Mouse (Mus musculus) frontal cortex, adult (tissue): ENCODE measurements at regions not wholly inside any gene's neighbourhood (a gene's known extent, or its start where the extent isn't known, plus 50 kb on each side); places are given as distances from the start of the nearest gene placed in this dataset.
"Not testable (repeated sequence)": the region's sequence is repeated elsewhere in the genome, so short reads cannot be mapped to it uniquely, and the experiment has no call there.

ENCODE experiments used
- ATAC-seq: cut with Nextera tagmentation; 2 replicates; pipeline ENCODE4 v1.9.2; 2017; ENCODE audit warnings: mild to moderate bottlenecking, moderate library complexity, mixed read lengths; ENCODE audit not compliant: low TSS enrichment

DNA sequence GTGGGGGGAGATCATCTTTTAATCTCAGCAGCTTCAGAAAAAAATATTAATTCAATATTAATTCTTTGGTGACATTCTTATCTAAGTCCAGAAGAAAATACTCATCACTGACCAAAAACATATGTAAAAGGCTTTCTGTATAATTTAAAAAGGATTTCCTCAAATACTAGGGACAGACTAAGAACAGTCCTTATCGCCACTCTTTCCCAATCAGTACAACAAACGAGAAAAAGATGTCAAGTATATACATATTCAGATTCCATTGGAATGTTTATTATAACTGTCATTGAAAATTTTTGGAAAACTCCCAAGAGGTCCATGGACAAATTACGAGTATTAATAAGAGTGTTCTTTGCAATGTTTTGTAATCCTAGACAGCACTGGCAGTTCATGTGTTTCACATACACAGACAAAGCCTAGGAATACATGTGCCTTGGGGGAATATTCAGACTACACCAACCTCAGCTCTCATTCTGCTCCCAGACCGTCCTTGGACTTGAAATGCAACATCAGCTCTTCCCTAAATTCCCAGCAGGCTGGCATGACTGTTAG, 270.4 kb upstream of the Dcbld2 start:
- ATAC-seq: no peak

DNA sequence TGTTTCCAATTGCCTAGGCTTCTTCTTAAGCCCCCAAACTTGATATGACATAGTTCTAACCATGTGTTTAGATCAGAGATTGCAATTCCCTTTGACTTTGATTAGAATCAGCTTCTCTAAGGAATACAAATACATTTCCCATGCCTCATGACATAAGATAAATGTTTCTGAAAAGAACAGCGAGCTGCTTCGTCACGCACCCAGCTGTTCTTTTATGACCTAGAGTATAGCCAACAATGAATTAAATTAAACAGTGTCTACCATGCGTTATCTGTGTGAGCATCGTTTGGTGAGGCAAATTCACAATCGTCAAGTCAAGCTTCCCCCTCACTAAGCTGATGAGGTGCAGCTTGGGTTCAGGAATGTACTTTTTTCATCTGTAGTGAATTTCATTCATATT, 261.8 kb upstream of the Dcbld2 start:
- no peak for ATAC-seq

DNA sequence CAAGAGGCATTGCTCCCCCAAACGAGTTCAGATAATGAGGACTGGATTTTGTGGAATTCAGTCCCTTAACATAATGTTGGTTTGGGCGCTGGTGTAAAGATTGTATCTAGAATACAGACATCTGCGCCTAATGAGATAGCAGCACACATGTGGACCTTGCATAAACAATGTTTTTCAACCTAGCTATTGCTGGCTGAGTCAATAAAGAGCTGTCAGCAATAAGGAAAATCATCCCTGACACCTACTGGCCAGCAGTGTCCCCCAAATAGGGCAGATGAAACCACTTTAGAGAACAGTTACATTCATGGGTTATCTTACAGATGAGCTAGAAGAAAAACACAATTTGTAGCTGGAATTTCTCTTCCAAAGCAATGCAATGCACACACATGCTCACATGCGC, 252.7 kb upstream of the Dcbld2 start:
- no peak for ATAC-seq

DNA sequence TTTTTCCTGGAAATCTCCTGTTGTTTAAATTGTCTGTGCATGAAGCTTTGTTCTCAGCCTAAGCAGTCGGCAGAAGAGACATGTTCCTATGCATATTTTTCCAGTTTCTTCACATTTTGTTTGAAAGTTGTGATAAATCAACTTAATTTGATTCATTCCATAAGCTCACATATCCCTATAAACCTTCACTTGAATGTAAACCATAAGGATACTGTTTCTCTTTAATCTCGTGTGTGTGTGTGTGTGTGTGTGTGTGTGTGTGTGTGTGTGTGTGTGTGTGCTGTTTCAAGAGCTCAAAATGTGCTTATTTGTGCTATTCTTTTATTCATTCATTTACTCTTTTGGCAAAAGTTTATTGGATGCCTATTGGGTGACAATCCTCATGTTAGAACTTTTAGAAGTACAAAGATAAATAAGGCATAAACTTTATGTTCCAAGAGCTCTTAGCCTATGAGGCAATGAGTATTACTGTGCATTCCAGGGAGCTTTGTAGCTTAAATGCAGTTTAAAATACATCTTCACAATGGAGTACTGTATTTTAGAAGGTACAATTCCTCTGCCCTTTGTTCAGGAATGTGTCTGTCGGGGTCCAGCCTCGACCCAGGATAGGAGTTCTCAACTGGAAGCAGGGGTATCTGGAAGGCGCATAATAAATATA, 229.4 kb upstream of the Dcbld2 start:
- ATAC-seq: no peak

DNA sequence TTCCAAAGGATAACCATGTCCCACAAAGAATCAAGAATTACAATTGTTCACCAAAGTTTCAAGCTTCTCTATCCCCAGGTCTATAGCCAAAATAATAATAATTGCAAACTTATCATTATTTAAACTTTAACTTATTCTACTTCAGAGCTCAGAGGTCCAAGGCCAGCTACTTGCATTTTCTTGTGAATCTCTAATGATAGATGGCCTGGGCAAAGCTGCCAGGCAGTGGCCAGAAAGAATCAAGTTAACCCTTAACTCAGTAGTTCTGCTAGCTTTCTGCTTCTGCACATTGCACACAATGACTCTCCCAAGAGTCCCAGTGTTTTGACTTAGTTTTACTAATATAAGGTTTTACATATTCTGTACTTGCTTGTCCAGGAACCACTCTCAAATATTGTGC, 228.3 kb upstream of the Dcbld2 start:
- ATAC-seq: not testable (repeated sequence)

DNA sequence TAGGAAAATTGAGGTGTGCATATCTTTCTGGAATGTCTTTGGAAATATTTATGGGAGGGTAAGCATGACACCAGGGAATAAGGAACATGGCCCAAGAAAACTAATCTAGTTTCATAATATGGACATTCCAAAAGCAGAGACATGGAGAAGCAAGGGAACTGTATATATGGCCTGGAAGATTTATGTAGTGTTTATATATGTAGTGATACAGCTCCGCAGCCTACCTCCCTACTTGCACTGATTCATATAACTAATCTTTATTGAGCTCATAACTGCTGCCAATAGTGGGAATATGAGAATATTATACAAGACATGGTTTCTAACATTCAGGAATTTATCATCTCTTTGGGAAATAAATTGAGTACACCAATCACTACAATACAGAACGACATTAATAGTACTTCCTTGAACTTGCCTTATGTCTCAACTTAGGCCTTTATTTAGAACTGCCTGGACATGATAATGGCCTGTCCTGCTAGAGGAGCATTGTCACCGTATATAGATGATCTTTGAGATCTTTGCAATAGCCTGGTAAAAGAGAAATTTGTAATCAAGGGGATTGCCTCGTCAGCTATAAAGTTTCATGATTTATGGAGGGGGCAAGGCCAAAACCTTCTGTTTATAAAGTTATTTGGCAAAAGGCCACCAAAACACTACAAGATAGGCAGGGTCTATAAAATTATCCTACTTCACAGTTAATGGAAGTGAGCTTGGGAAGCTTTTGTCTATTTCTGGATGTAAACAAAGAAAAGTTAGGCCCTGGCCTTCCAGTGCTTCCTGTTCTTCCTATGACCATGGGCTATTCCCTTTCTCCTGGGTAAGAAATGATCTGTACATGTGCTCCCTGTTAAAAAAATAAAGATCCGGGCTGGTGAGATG, 213.4 kb upstream of the Dcbld2 start:
- ATAC-seq: no peak

DNA sequence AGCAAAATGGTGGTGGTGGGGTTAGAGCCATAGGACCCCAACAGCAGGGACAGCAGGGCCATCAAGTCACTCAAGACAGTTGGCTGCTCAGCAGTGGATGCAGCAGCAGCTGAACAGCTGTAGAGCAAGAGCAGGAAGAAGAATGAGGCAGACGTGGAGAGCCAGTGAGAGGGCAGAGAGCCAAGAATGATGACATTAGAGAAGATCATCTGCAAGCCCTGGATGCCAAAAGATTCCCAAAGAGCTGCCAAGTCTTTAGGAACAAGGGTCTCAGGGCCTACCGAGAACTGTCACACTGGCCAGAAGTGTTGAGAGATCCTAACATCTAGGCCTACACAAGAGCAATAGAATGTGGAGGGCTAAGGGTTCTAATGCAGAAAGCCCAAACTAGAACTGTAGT, 196.4 kb upstream of the Dcbld2 start:
- ATAC-seq: no peak

DNA sequence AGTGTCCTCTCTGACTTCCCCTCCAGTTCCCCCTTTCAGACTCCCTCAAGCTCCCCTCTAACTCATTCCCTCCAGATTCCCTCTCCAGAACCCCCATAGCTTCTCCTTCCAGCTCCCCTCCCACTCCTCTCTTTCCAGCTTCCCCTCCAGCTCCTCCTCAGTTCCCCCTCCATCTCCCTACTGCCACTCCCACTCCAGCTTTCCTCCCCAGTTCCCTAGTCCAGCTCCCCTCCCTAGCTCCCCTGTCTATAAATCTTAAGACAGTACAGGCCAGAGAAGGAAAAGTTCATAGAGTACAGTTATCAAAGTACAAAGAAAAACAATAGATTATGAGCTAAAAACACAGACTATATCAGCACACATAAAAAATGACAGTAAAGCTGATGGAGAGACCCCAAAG, 173.6 kb upstream of the Dcbld2 start:
- no peak for ATAC-seq

DNA sequence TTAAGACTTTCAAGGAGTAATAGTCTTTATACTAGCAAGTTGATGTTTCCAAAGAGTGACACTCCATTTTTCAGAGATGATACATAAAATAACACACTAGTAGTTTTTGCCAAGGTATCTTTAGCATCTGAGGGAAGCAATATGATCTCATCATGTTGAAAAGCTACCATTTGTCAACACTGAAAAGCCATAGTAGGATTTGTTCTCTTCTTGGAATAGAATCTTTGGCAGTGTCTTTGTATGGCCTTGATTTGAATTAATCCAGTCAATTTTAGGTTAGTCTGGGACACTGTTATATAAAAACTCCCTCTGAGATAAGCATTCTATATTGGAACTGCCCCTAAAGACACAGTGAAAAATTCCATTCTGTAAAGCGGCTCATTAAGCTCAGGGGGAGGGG, 171.4 kb upstream of the Dcbld2 start:
- peak; percentile 95 for ATAC-seq

DNA sequence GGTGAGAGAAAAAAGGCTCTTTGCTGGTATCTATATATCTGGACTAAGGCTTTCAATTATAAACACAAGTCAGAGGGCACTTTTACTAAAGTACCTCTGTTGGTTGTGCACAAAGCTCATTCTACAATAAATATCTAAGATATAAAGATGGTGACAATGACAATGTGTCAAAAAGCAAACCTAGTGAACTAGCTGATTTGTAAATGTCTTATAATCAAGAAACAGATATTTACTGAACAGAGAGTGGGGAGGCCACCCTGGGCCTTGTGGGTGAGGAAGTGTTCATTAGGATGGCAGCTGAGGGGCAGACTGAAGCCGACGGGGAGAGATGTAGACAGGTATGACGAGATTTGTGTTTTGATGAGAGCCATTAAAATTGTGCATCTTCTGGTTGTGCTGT, 132.0 kb upstream of the Dcbld2 start:
- ATAC-seq: no peak

DNA sequence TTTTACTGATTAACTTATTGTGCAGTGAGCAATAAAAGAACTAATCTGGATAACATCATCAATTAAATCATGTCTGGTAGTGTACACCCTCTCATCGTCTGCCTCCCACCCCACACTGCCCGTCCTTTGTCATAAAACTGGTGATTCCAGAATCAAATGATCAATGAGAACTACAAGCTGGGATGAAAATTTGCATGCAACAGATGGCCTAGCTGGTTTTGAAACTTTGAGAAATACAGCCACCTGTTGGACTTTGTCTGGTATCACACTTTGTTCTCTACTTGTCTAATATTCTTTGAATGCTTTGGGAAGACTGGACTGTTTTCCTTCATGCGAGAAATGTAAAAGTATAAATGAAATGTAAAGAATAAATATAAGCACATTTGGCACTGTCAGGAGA, 126.8 kb upstream of the Dcbld2 start:
- no peak for ATAC-seq

DNA sequence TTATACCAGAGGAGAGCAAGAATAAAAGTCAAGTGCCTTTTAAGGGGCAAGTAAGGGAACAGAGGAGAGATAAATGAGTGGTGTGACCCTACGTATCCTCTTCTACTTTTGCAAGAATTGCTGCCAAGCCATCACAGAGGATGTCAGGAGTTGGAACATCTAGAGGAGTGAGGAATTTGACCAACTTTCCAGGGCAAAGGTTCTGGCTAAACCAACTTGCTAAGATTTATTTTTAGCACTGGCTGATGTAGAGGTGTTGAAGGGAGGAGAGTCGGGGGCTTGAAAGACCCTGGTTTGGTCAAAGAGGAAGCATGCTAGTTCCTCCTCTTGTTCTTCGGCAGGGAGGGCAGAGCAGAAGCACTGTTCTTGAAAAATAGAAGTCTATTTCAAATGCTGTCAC, 113.8 kb upstream of the Dcbld2 start:
- ATAC-seq: no peak

DNA sequence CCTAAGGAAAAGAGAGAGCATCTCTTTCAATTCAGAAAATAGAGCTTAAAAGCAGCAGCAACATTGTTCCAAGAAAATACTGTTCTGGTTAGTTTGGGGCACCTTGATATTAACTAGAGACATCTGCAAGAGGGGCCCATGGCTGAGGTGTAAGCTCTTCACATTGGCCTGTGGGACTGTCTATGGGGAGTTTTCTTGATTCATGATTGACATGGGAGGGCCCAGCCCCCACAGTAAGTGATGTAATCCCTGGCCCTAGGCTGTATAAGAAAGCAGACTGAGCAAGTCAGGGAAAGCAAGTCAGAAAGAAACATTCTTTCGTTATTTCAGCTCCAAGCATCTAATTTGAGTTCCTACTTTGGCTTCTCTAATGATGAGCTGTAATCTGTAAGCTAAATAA, 113.1 kb upstream of the Dcbld2 start:
- no peak; the same call in 1 of the 2 replicates for ATAC-seq

DNA sequence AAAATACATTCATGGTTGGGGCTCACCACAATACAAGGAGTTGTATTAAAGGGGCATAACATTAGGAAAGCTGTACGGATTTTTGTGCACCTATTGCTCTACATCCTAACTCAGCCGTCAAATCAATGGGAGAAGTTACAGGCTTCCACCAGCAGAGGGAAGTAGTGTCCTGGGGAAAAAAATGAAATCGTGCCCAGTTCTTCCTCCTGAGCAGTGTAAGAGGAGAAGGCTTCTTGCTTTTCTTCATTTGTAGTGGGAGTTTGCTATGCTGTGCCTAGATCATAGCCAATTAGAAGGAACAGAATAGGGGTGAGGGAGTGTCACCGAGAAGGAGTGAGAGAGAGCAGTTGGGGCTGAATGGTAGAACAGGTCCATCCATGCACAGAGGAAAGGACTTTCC, 108.7 kb upstream of the Dcbld2 start:
- ATAC-seq: peak; percentile 83

DNA sequence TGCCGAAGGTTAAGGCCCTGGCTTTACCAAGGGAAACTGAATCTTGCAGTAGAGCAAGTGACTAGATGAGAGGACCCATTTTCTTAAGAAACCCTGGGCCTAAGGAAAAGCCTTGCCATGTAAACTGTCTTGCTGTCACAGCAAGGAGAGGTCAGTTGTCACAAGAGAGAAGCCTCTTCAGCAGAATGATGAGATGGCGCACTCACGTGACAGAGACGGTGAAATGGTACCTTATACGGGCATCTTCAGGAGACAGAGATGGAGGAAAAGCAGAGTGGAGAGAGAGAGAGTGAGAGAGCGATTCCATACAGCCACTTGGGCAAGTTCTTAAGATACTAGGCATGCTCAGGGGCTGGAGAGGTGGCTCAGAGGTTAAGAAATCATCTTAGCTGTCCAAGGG, 108.1 kb upstream of the Dcbld2 start:
- no peak for ATAC-seq

DNA sequence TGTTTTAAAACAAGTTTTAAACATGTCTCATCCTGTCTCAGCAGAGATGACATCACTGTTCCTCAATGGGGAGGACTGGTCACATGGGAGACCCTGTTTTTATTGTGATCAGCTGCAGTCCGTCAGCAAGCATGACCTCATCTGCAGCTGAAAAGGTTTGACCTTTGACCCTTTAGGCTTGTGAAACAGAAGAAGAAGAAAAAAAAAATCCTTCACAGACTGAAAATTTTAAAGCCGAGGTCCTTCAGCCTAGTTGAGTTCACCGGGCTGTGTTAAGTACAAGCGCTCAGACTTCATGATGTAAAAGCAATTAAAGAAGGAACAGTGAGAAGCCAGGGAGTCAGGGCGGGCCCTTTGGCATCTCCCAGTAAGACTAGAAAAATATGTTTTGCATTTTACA, 104.7 kb upstream of the Dcbld2 start:
- no peak for ATAC-seq

DNA sequence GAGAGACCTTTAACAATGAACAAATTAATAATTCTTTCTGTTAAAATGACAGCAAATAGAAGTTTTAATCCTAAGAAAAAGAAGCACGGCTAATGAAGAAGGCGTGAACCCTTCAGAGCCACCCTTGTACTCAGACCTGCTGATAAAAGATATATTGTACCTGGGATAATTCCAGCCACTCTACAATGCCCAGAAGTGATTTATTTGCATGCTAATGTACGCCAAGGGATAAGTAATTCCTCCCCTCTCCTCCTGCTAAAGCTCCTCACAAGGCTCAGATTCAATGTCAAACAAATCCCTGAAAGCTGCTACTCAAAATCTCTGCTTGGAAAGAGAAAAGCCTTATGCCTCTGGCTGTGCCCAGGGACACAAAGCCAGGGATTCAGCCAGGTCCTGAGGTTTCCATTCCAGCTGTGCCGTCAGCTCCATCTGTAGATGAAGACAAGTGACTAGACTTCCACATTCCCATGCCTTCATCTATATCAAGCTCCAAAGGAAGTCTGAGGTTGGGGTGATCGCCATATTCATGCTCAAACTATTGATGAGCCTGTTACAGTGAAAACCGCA, 91.3 kb upstream of the Dcbld2 start:
- no peak for ATAC-seq

DNA sequence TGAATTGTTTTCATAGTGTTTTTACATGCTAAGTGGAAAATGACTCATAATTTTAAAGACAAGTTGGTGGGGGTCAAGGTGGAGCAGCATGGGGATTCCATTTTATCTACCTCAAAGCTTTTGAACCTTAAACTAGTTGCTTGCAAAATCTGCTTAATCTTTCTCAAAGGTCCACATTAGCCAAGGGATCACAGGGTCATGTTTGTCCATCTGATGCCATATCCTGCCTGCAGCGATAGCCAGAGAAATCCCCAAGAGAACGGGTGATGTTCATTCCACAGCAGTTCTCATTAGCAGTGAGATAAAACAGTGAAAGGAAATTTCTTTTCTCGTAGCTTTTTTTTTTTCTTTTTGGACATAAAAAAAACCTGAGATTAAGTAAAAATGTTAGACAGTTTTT, 77.2 kb upstream of the Dcbld2 start:
- ATAC-seq: no peak

DNA sequence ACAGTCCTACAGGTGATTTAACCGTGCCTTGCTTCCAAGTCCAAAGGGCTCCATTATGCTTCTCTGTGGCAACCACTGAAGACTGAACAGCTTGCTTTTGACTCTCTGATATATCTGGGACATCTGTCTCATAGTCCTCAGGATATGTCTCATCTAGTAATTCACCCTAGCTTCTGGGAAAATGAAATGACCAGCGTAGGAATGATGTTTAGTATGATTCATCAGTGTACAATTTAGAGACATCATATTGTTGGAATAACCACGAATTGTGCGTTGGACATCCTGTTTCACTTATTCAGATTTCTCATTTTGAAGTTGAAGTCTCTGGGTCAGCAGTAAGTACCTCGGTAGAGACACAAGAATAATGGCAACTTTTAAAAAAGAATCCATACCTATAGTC, 64.3 kb upstream of the Dcbld2 start:
- ATAC-seq: no peak

DNA sequence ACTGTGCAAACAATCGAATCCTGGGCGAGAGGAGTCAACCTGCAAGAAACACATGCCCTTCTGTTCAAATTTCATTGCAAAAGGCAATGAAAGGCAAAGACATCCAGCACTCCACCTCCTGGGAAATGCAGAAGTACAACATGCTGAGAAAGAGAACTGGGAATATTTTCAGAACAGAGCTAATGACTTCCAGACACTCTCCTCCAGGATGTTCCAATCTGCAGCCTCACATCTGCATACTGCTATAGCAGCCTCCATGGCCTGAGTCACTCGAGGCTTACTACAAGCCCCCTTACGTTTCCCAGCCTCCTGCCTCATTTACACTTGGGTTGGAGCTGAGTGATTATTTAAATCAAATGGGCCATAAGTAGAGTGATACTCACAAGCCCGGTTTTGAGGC, 58.9 kb upstream of the Dcbld2 start:
- ATAC-seq: peak; percentile 34; the same call in 1 of the 2 replicates

DNA sequence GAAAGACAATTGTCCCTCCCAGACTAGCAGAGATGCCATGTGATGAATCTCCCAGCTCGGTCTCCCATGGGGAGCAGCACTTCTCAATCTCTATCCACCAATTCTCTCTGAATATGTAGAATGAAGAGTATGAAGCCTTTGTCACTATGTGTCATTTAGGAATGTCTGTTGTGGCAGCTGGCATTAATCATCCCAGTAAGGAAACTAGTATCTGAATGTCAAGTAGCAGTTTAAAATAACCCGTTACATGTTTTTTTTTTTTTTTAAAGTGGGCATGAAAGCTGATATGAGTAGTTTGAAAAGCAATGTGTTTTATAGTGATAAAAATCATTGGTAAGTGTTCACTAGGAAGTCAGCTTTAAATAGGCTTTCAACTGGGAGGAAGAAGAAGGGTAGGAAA, 58.4 kb upstream of the Dcbld2 start:
- no peak for ATAC-seq

DNA sequence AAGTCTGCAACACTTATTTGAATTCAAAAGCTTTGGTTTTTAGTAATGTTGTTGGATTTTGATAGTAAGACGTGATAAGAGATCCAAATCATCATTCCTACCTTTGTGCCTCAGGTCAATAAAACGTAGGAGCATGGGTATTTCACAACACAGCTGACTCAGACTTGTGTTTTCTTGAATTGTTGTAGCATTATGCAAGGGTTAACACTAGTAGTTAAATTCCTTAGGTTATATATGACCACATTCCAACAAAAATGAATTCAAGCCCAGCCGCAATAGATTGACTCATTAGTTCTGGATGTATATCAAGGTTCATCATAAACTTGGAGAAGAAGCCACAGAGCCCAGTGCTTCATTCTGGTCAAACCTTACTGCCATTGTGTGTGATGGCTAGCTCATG, 56.1 kb upstream of the Dcbld2 start:
- no peak for ATAC-seq

DNA sequence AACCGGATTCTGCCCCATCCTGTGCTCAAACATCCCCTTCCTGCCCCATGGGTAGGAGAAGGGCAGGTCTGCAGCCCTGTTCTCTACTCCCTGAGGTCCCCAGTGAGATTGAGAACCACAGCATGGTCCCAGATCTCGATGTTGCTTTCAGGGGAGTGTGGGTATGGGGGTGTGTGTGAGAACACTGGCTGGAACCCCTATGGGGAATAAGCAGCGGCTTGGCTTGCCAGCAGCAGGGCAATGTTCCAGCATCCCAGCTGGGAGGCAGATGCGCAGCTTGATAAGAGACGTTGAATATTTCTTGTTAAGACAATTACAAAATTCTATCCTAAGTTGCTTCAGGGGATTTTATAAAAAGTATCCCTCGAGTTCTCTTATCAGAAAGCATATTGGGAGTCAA, 53.7 kb upstream of the Dcbld2 start:
- no peak for ATAC-seq
